Mouse (Mus musculus) gastrocnemius, postnatal 14 days (tissue): ENCODE results near the gene Casp7. TPM values are rescaled to one million over a fixed set of nuclear protein-coding genes. Genes with fewer than 3 reads are reported as not detected.

Source experiments
- DNase-seq: peaks from one replicate; pipeline ENCODE4 v3.0.0; 2021; ENCODE audit warnings: mixed read lengths
- intact Hi-C: fragments of 180-260 bp; cut with DNase I; formaldehyde crosslinking; loops from one replicate; pipeline ENCODE4 v1.15.1; 2025; ENCODE audit warnings: low total_unique reads
- total RNA-seq, 2 experiments: library from RNA; stranded (reverse); gene quantifications; 2 replicates each; pipeline ENCODE4 v1.2.3; 2021

Casp7 gene
- total RNA-seq, 2 experiments from 2014 or later, result 6.2 to 7.7 TPM

GRCm38 (mm10) chr19:56489601-56490000 lies 92.7 kb downstream of the Casp7 start:
- DNase-seq, result no peak
- intact Hi-C loops, result no loop called here

Other genes starting within 250 kb of the Casp7 start
- gene Habp2, start 110.0 kb upstream of the Casp7 start, total RNA-seq, result not detected
- 100 to 1,000 TPM; 506 to 571 TPM for gene Nrap, start 7.1 kb upstream of the Casp7 start, total RNA-seq
- under 1 TPM; 0.09 to 0.21 TPM for gene Plekhs1, start 64.5 kb downstream of the Casp7 start, total RNA-seq
- gene Dclre1a, start 151.1 kb downstream of the Casp7 start, total RNA-seq, result 1 to 10 TPM; 4.1 to 5.8 TPM
- 1 to 10 TPM; 9.0 to 9.6 TPM for gene Nhlrc2, start 151.1 kb downstream of the Casp7 start, total RNA-seq